Mouse (Mus musculus): ENCODE data around the gene Eno2.
"Not testable (repeated sequence)": the region's sequence is repeated elsewhere in the genome, so short reads cannot be mapped to it uniquely, and the experiment has no call there.

- TF ChIP-seq CTCF (conservative IDR thresholded peaks at IDR 0.05; ENCODE audit: low read length); NANOG (IDR thresholded peaks at IDR 0.05; ENCODE audit: borderline replicate concordance, low read length): not testable (repeated sequence)
Observed at GRCm38 (mm10) chr6:124810566-124811402, 41.3 kb upstream of the Eno2 start.

All from E14TG2a.4 (cell line).